Mouse (Mus musculus): ENCODE results near the gene Psmd7. TPM values are rescaled to one million over a fixed set of nuclear protein-coding genes. Genes with fewer than 3 reads are reported as not detected.
A peak's percentile ranks its signal among the peaks of the same experiment; 100 is the strongest.

The Psmd7 gene
- polyA plus RNA-seq (2015; fragmentation: Nextera tagmentation; extraction: Ambion mirVana) = 153 and 169 TPM in 2 replicates

GRCm38 (mm10) chr8:107587995-107588780, at the start of gene Psmd7:
TSS of gene Psmd7 (minus strand) at chr8:107588464.

MicroRNAs within 50 kb of the gene (microRNA counts, 519-probe panel; counts per million panel counts)
- microRNA mmu-miR-140 = 6,501 counts per million, percentile 57 among the panel's probes with 10 or more counts

Other genes starting within 250 kb of the Psmd7 start
- 20.7 and 26.1 TPM in 2 replicates for gene Nqo1, start 185.3 kb downstream of the Psmd7 start, polyA plus RNA-seq (2015; fragmentation: Nextera tagmentation; extraction: Ambion mirVana)
- gene Nob1, start 163.4 kb downstream of the Psmd7 start, polyA plus RNA-seq (2015; fragmentation: Nextera tagmentation; extraction: Ambion mirVana) = 39.1 and 41.5 TPM in 2 replicates
- gene Wwp2, start 152.1 kb downstream of the Psmd7 start, polyA plus RNA-seq (2015; fragmentation: Nextera tagmentation; extraction: Ambion mirVana) = 48.3 and 48.8 TPM in 2 replicates